Mouse (Mus musculus) adrenal gland, adult (tissue): ENCODE results near the gene Clasrp.
"Not testable (repeated sequence)": the region's sequence is repeated elsewhere in the genome, so short reads cannot be mapped to it uniquely, and the experiment has no call there.

ENCODE experiments used
- DNase-seq, 2 experiments: peaks; one replicate each; pipeline ENCODE4 v3.0.0; 2022 to 2023; ENCODE audit warnings: low spot score in 1 of 2; ENCODE audit not compliant: inconsistent age in 2 of 2

Clasrp gene

GRCm38 (mm10) chr7:19609641-19610332 lies 5.5 kb upstream of the Clasrp start:
- DNase-seq = peak in 1 of 2 experiments; percentile 45

GRCm38 (mm10) chr7:19607291-19607690 lies 3.0 kb upstream of the Clasrp start:
- no peak for DNase-seq

- DNase-seq = not testable (repeated sequence)
Observed at GRCm38 (mm10) chr7:19604606-19605214, 424 bp upstream of the Clasrp start.

GRCm38 (mm10) chr7:19603055-19603454 lies 1.2 kb downstream of the Clasrp start:
- no peak for DNase-seq

- DNase-seq = no peak
Observed at GRCm38 (mm10) chr7:19600562-19600961, 3.7 kb downstream of the Clasrp start.

- DNase-seq = no peak
Observed at GRCm38 (mm10) chr7:19593061-19593730, 11.1 kb downstream of the Clasrp start.

GRCm38 (mm10) chr7:19589917-19590316 lies 14.4 kb downstream of the Clasrp start:
- peak; percentile 75 to 92 for DNase-seq

GRCm38 (mm10) chr7:19589207-19589606 lies 15.1 kb downstream of the Clasrp start:
- peak; percentile 54 to 72 for DNase-seq

GRCm38 (mm10) chr7:19586269-19586668 lies 18.0 kb downstream of the Clasrp start:
- no peak for DNase-seq

- no peak for DNase-seq
Observed at GRCm38 (mm10) chr7:19580634-19581033, 23.7 kb downstream of the Clasrp start.

- DNase-seq = no peak
Observed at GRCm38 (mm10) chr7:19579751-19580150, 24.5 kb downstream of the Clasrp start.

GRCm38 (mm10) chr7:19578436-19578835 lies 25.9 kb downstream of the Clasrp start:
- DNase-seq = no peak

GRCm38 (mm10) chr7:19577877-19578414 lies 26.3 kb downstream of the Clasrp start:
- no peak for DNase-seq

GRCm38 (mm10) chr7:19577141-19577852 lies 27.0 kb downstream of the Clasrp start, which contains the start of the genes Zfp296 and Gemin7:
TSS of gene Zfp296 (plus strand) at chr7:19577287.
TSS of gene Gemin7 (minus strand) at chr7:19577595.
- DNase-seq = peak in 1 of 2 experiments; percentile 65

GRCm38 (mm10) chr7:19575559-19575958 lies 28.7 kb downstream of the Clasrp start:
- no peak for DNase-seq

GRCm38 (mm10) chr7:19573776-19574140 lies 30.5 kb downstream of the Clasrp start:
- no peak for DNase-seq

GRCm38 (mm10) chr7:19572926-19573775 lies 31.1 kb downstream of the Clasrp start:
- peak; percentile 86 to 95 for DNase-seq

GRCm38 (mm10) chr7:19569647-19570046 lies 34.6 kb downstream of the Clasrp start:
- no peak for DNase-seq

GRCm38 (mm10) chr7:19567426-19567825 lies 36.9 kb downstream of the Clasrp start:
- DNase-seq = no peak

- DNase-seq = no peak
Observed at GRCm38 (mm10) chr7:19565803-19566202, 38.5 kb downstream of the Clasrp start.
